Mouse (Mus musculus): ENCODE data around the gene Gm45799. TPM values are rescaled to one million over a fixed set of nuclear protein-coding genes. Genes with fewer than 3 reads are reported as not detected.

The Gm45799 gene
- total RNA-seq (2021): 10 to 100 TPM in 1 of 2 experiments, 1 to 10 TPM in 1; 6.3 to 10.4 TPM
- long read RNA-seq, experiment 1, partial matches to known transcripts: 0 of 6 reads
- long read RNA-seq, experiment 1, other reads (novel, unspliced or antisense): 6 of 6 reads
- long read RNA-seq, experiment 2, partial matches to known transcripts: 0 of 4 reads
- long read RNA-seq, experiment 2, other reads (novel, unspliced or antisense): 4 of 4 reads

- DNase-seq: peak; percentile 97
Measured at GRCm38 (mm10) chr7:105640233-105640893, at the start of gene Gm45799, which contains the start of gene Arfip2. TSS of gene Gm45799 (plus strand) at chr7:105640552. TSS of gene Arfip2 (minus strand) at chr7:105640416.

- peak; percentile 87 for DNase-seq
Measured at GRCm38 (mm10) chr7:105602860-105603623, 37.3 kb upstream of the Gm45799 start.

GRCm38 (mm10) chr7:105608467-105608866, 31.9 kb upstream of the Gm45799 start:
- no peak for DNase-seq

GRCm38 (mm10) chr7:105611767-105612166, 28.6 kb upstream of the Gm45799 start:
- DNase-seq: no peak

GRCm38 (mm10) chr7:105614400-105614799, 26.0 kb upstream of the Gm45799 start:
- no peak for DNase-seq

GRCm38 (mm10) chr7:105615720-105616119, 24.6 kb upstream of the Gm45799 start:
- DNase-seq: no peak

- DNase-seq: no peak
Measured at GRCm38 (mm10) chr7:105616561-105616960, 23.8 kb upstream of the Gm45799 start.

GRCm38 (mm10) chr7:105617810-105618209, 22.5 kb upstream of the Gm45799 start:
- DNase-seq: no peak

GRCm38 (mm10) chr7:105619701-105620100, 20.7 kb upstream of the Gm45799 start:
- no peak for DNase-seq

GRCm38 (mm10) chr7:105621053-105621452, 19.3 kb upstream of the Gm45799 start:
- DNase-seq: no peak

- DNase-seq: no peak
Measured at GRCm38 (mm10) chr7:105621646-105622292, 18.6 kb upstream of the Gm45799 start.

- DNase-seq: no peak
Measured at GRCm38 (mm10) chr7:105625397-105625796, 15.0 kb upstream of the Gm45799 start.

GRCm38 (mm10) chr7:105628633-105629032, 11.7 kb upstream of the Gm45799 start:
- DNase-seq: peak; percentile 80

- no peak for DNase-seq
Measured at GRCm38 (mm10) chr7:105632551-105632972, 7.8 kb upstream of the Gm45799 start.

GRCm38 (mm10) chr7:105633127-105633800, 7.1 kb upstream of the Gm45799 start, which contains the start of gene Trim3:
TSS of gene Trim3 (minus strand) at chr7:105633571.
- peak; percentile 98 for DNase-seq

- no peak for DNase-seq
Measured at GRCm38 (mm10) chr7:105633801-105634135, 6.6 kb upstream of the Gm45799 start.

- DNase-seq: no peak
Measured at GRCm38 (mm10) chr7:105634272-105634920, 6.0 kb upstream of the Gm45799 start.

GRCm38 (mm10) chr7:105635726-105636125, 4.6 kb upstream of the Gm45799 start:
- no peak for DNase-seq

GRCm38 (mm10) chr7:105638776-105639175, 1.6 kb upstream of the Gm45799 start:
- DNase-seq: no peak

GRCm38 (mm10) chr7:105639304-105639703, 1.0 kb upstream of the Gm45799 start:
- peak; percentile 50 for DNase-seq

- DNase-seq: no peak
Measured at GRCm38 (mm10) chr7:105639756-105640155, 596 bp upstream of the Gm45799 start, which contains the start of gene Timm10b. TSS of gene Timm10b (plus strand) at chr7:105640056.

Data from adrenal gland, postnatal 10 days (tissue).